Mouse (Mus musculus) hindbrain, embryonic 14.5 days (tissue): ENCODE results near the gene Cd8b1. TPM values are rescaled to one million over a fixed set of nuclear protein-coding genes. Genes with fewer than 3 reads are reported as not detected.

Experiments
- ATAC-seq: fragments of 200-750 bp; cut with Nextera tagmentation; 2 replicates; pipeline ENCODE4 v1.8.0; 2017; ENCODE audit warnings: moderate number of reproducible peaks, mild to moderate bottlenecking, moderate TSS enrichment, moderate library complexity; ENCODE audit not compliant: low FRiP score
- DNase-seq: peaks from one replicate; pipeline ENCODE4 v3.0.0-alpha.2; 2015; ENCODE audit warnings: low spot score
- H3K27ac ChIP-seq: fragments of 300-500 bp; sonication (generic); 2 replicates; pipeline ENCODE4 v1.5.1; 2014; ENCODE audit warnings: mild to moderate bottlenecking, moderate library complexity
- H3K27me3 ChIP-seq: fragments of 300-500 bp; sonication (generic); 2 replicates; pipeline ENCODE4 v1.6.1; 2014; ENCODE audit warnings: mild to moderate bottlenecking, low read length, mixed read lengths; ENCODE audit not compliant: control insufficient read depth, insufficient read depth
- H3K36me3 ChIP-seq: fragments of 300-500 bp; sonication (generic); replicated peaks from 2 replicates; pipeline ENCODE4 v1.6.1; 2014; ENCODE audit not compliant: control insufficient read depth, insufficient read depth
- H3K4me1 ChIP-seq: fragments of 300-500 bp; sonication (generic); replicated peaks from 2 replicates; pipeline ENCODE4 v1.6.1; 2014; ENCODE audit warnings: antibody characterized with exemption, low read length, mixed read lengths; ENCODE audit not compliant: control insufficient read depth, insufficient read depth
- H3K4me2 ChIP-seq: fragments of 300-500 bp; sonication (generic); replicated peaks from 2 replicates; pipeline ENCODE4 v1.6.1; 2014; ENCODE audit warnings: mild to moderate bottlenecking, moderate library complexity
- H3K4me3 ChIP-seq: fragments of 300-500 bp; sonication (generic); replicated peaks from 2 replicates; pipeline ENCODE4 v1.5.1; 2014; ENCODE audit warnings: mild to moderate bottlenecking, low read length
- H3K9ac ChIP-seq: fragments of 300-500 bp; sonication (generic); 2 replicates; pipeline ENCODE4 v1.6.1; 2014
- H3K9me3 ChIP-seq: fragments of 300-500 bp; sonication (generic); 2 replicates; pipeline ENCODE4 v1.6.1; 2016; ENCODE audit warnings: low read length; ENCODE audit not compliant: control insufficient read depth
- WGBS: fragments of 180-500 bp; shearing (Covaris S2); extraction: QIAGEN DNeasy Blood & Tissue Kit; methylation state at CpG from one replicate; pipeline ENCODE4 v1.1.7; 2014; 5-methylcytosine and 5-hydroxymethylcytosine counted together
- polyA plus RNA-seq: library from polyadenylated mRNA; unstranded; fragments of >200 nt; fragmentation: Nextera tagmentation; extraction: Ambion mirVana; gene quantifications from 2 replicates; pipeline ENCODE4 v1.2.1, GENCODE M21; 2014

Gene Cd8b1
- polyA plus RNA-seq, 1 experiment from 2014 or later = not detected

DNA sequence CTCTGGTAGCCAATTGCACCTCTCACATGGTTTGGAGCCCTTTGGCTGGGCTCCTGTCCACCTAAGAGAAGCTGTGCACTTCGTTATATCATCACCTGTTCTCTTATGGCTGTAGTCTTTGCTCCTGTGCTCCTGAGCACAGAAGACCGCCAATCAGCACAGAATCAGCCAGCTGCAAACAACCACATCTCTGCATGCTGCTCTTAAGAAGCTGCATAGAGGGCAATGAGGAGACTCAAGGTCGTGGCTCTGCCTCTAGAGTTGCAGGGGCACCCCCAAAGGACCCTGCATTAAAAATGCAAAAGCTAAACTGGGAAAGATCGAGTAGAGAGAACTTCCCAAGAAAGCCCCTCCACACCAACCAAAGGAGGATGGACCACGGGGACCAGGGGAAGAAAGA lies 38.2 kb downstream of the Cd8b1 start:
- Histone ChIP-seq H3K36me3 (no peaks in the 10 kb centered on the region), H3K4me2 (no peak overlapping the region), H3K27me3 (no peaks in the 10 kb centered on the region), H3K9me3 (no peaks in the 10 kb centered on the region), H3K4me3 (no peak overlapping the region), H3K9ac (no peak overlapping the region), H3K4me1 (no peaks in the 10 kb centered on the region), H3K27ac (no peak overlapping the region)
- no peak for ATAC-seq
- WGBS = 66% methylated on average over 5 of the region's 5 CpGs
- no peak for DNase-seq

DNA sequence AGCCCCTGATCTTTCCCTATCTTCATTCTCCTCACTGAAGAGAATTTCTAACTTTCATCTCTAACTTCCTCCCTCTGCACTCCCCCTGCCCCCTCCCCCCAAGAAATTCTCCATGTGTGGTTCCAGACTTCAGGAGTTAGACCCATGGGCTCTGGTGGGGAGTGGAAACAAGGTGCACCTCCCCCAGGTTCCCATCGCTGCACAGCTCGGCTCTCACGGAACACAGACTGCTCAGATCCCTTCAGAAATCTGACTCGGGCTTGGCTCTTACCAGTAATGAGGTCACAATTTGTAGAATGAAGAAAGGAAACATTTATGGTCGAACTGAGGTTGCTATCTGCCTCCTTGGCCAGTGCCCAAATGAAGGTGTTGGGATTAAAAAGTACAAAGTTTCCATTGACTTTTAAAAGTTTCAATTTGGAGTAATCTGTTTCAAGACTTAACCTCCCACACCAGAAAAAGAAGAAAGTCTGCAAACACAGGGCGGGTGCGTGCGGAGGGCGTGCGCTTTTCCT lies 38.6 kb downstream of the Cd8b1 start:
- no peak overlapping the region for H3K9ac ChIP-seq
- WGBS = 89% methylated on average over 10 of the region's 10 CpGs
- H3K27me3 ChIP-seq = no peaks in the 10 kb centered on the region
- H3K9me3 ChIP-seq = no peaks in the 10 kb centered on the region
- no peak overlapping the region for H3K4me3 ChIP-seq
- H3K4me2 ChIP-seq = no peak overlapping the region
- H3K27ac ChIP-seq = no peak overlapping the region
- ATAC-seq = no peak
- no peak for DNase-seq
- no peaks in the 10 kb centered on the region for H3K36me3 ChIP-seq
- H3K4me1 ChIP-seq = no peaks in the 10 kb centered on the region

DNA sequence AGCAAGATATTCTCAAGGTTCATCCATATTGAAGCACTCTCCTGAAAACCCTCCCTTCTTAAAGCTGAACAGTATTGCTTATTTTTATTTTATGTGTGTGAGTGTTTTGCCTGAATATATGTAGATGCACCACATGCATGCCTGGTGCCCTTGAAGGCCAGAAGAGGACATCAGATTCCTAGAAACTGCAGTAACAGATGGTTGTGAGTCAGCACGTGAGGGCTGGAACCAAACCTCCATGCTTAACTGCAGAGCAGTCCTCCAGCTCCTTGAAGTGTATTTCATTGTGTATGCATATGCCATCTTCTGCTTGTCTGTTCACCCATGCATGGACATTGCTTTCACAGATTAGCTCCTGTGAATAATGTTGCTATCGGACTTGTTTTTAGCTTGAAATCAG lies 41.4 kb downstream of the Cd8b1 start:
- H3K9ac ChIP-seq = no peak overlapping the region
- H3K4me1 ChIP-seq = no peaks in the 10 kb centered on the region
- no peak overlapping the region for H3K4me2 ChIP-seq
- H3K9me3 ChIP-seq = no peaks in the 10 kb centered on the region
- WGBS = 69% methylated on average over 2 of the region's 2 CpGs
- no peak overlapping the region for H3K27ac ChIP-seq
- DNase-seq = no peak
- no peaks in the 10 kb centered on the region for H3K36me3 ChIP-seq
- H3K27me3 ChIP-seq = no peaks in the 10 kb centered on the region
- H3K4me3 ChIP-seq = no peak overlapping the region
- no peak for ATAC-seq

DNA sequence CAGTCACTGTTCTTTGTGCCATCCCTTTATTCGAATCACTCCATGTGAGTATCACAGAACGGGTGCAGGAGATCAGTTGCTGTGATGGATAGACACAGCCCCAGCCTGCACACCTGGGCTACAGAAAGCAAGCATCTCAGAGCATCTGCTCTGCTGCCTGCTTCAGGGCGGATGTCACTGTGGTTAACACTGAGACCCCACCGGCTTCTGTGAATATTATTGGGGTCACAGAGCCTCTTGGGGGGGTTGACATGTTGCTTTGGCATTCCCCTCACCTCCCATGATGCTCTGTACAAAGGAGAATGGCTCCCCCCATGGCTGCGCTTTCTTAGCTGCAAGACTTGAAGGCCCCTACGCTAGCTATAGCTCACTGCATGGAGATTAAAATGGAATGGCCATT lies 46.8 kb downstream of the Cd8b1 start:
- no peak for ATAC-seq
- H3K27ac ChIP-seq = no peak overlapping the region
- no peaks in the 10 kb centered on the region for H3K4me1 ChIP-seq
- H3K9me3 ChIP-seq = no peaks in the 10 kb centered on the region
- no peaks in the 10 kb centered on the region for H3K27me3 ChIP-seq
- H3K4me2 ChIP-seq = no peak overlapping the region
- H3K4me3 ChIP-seq = no peak overlapping the region
- no peaks in the 10 kb centered on the region for H3K36me3 ChIP-seq
- 93% methylated on average over 6 of the region's 6 CpGs for WGBS
- no peak for DNase-seq
- H3K9ac ChIP-seq = no peak overlapping the region

DNA sequence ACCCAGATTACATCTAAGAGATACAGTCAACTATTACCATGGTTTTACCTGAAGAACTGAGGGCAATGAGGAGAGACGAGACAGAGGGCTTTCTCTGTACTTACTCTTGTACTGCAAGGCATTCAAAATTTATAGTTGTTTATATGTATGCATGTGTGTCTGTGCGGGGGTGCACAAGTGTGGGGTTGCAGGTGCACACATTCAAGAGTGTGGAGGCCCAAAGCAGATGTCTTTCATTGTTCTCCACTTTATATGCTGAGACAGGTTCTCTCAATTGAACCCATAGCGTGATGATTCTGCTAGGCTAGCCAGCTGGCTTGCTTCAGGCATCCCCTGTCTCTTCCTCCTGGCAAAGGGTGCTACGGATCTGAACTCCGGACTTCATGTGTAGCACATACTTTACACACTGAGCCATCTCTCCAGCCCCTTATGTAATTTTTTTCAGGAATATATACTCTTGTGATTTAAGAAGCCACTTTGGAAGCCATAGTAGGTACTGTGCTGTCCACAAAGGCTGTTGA lies 48.6 kb downstream of the Cd8b1 start:
- no peaks in the 10 kb centered on the region for H3K27me3 ChIP-seq
- no peaks in the 10 kb centered on the region for H3K9me3 ChIP-seq
- H3K9ac ChIP-seq = no peak overlapping the region
- H3K4me1 ChIP-seq = no peaks in the 10 kb centered on the region
- no peak overlapping the region for H3K4me2 ChIP-seq
- H3K27ac ChIP-seq = no peak overlapping the region
- 91% methylated on average over 5 of the region's 5 CpGs for WGBS
- ATAC-seq (no peak), DNase-seq (no peak)
- H3K4me3 ChIP-seq = no peak overlapping the region
- H3K36me3 ChIP-seq = no peaks in the 10 kb centered on the region

DNA sequence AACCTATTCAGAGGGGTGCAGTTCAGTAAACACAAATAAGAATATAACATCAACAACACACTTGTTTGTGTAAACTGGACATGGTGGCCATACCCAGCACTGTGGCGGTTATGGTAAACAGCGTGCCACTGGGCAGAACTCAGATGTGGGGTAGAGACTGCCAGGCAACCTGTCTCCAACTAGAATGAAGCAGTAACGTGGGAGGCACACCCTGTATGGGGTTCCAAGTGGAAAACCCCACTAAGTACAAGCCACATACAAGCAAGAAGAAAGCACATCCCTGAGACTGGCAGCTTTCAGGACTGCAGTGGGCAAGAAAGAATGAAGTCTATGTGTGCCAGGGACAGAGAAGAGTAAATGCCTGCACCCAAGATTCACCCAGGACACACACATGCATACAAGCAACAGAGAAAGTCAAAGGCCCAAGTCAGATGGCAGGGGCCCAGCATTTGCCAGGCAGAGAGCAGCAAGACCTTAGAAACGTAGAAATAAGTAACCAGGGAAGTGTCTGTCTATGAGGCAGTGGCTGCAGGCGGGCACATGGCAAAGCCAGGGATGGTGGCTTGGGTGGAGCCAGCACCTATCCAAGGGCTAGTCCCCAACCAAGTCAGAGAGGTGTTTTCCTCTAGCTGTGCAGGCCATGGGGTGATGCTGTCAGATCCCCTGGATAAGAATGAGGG lies 49.6 kb downstream of the Cd8b1 start:
- Histone ChIP-seq H3K4me1 (no peaks in the 10 kb centered on the region), H3K4me2 (no peak overlapping the region), H3K36me3 (no peaks in the 10 kb centered on the region), H3K4me3 (no peak overlapping the region), H3K27me3 (no peaks in the 10 kb centered on the region), H3K9me3 (no peaks in the 10 kb centered on the region), H3K9ac (no peak overlapping the region), H3K27ac (no peak overlapping the region)
- ATAC-seq (no peak), DNase-seq (no peak)
- WGBS = 87% methylated on average over 5 of the region's 5 CpGs

DNA sequence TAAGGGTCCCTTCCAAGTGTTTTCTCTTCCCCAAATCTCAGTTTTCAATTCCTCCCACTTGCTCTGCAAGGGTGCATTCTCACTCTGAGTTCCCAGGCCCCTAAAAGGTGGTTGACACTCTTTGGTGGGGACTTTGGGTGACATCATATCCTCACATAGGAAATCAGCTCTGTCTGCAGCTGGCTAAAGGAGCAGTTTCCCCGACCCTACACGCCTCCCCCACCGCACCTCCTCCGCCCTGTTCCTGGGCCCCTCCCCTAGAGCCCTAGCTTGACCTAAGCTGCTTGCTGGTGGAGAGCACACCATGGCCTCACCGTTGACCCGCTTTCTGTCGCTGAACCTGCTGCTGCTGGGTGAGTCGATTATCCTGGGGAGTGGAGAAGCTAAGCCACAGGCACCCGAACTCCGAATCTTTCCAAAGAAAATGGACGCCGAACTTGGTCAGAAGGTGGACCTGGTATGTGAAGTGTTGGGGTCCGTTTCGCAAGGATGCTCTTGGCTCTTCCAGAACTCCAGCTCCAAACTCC lies 50.7 kb downstream of the Cd8b1 start, which contains the start of gene Cd8a:
Cd8a (plus strand) TSS at position 179 of the 527 bp plus-strand sequence.
- ATAC-seq = no peak
- Histone ChIP-seq H3K4me2 (no peak within 1 kb of the TSS), H3K36me3 (no peaks in the 10 kb centered on the region), H3K4me1 (no peaks in the 10 kb centered on the region), H3K4me3 (no peak within 1 kb of the TSS), H3K27ac (no peak within 1 kb of the TSS), H3K9ac (no peak within 1 kb of the TSS), H3K27me3 (no peaks in the 10 kb centered on the region), H3K9me3 (no peaks in the 10 kb centered on the region)
- 81% methylated on average over 14 of the region's 14 CpGs for WGBS
- DNase-seq = no peak

DNA sequence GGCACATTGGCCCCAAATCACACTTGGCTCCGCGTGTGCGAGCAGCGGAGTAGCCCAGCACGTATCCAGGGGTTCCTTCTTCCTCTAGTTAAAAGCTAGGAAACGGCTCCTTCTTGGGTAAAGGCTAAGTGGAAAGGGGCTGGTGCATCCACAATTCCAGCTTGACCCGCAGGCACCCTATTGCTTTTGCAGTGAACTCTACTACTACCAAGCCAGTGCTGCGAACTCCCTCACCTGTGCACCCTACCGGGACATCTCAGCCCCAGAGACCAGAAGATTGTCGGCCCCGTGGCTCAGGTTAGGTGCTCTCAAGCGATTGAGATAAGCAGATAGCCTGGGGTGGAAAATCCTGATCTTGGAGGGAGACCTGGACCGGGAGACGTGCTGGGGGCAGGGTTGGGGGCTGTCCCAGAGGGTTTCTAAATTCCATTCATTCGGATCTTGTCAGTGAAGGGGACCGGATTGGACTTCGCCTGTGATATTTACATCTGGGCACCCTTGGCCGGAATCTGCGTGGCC lies 51.8 kb downstream of the Cd8b1 start:
- H3K9me3 ChIP-seq = no peaks in the 10 kb centered on the region
- no peak overlapping the region for H3K9ac ChIP-seq
- no peaks in the 10 kb centered on the region for H3K27me3 ChIP-seq
- no peak overlapping the region for H3K4me3 ChIP-seq
- H3K36me3 ChIP-seq = no peaks in the 10 kb centered on the region
- no peak overlapping the region for H3K4me2 ChIP-seq
- 87% methylated on average over 19 of the region's 19 CpGs for WGBS
- DNase-seq (no peak), ATAC-seq (no peak)
- H3K4me1 ChIP-seq = no peaks in the 10 kb centered on the region
- no peak overlapping the region for H3K27ac ChIP-seq

DNA sequence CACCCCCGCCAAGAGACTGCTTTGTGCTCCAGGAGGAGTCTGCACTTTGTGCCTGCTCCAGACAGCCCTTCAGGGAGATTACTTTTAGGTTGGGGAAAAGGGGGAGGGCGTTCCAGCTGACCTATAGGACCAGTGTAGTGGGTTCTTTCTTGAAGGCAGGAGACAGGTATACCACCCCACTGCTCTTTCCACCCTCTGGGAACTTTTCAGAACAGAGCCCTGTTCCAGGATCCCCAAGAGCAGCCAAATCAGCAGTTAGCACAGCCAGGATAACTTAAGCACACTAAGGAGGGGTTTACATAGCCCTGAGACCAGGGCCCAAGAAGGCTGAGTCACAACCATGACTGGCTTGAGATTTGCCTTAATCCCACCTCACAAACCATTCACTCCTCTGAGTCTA lies 52.3 kb downstream of the Cd8b1 start:
- H3K27me3 ChIP-seq = no peaks in the 10 kb centered on the region
- H3K27ac ChIP-seq = no peak overlapping the region
- DNase-seq = no peak
- no peak overlapping the region for H3K9ac ChIP-seq
- no peak overlapping the region for H3K4me3 ChIP-seq
- H3K9me3 ChIP-seq = no peaks in the 10 kb centered on the region
- whole genome bisulfite sequencing = 69% methylated on average over 2 of the region's 2 CpGs
- no peak overlapping the region for H3K4me2 ChIP-seq
- ATAC-seq = no peak
- H3K36me3 ChIP-seq = no peaks in the 10 kb centered on the region
- no peaks in the 10 kb centered on the region for H3K4me1 ChIP-seq
